Mouse (Mus musculus) hindbrain, embryonic 10.5 days (tissue): ENCODE data around the gene Polr1d. TPM values are rescaled to one million over a fixed set of nuclear protein-coding genes. Genes with fewer than 3 reads are reported as not detected.
A peak's percentile ranks its signal among the peaks of the same experiment; 100 is the strongest.

Experiments used
- DNase-seq: peaks from one replicate; pipeline ENCODE4 v3.0.0-alpha.2; 2017; ENCODE audit warnings: low spot score
- H3K27ac ChIP-seq: fragments of 300-500 bp; sonication (generic); 2 replicates; pipeline ENCODE4 v1.5.1; 2016; ENCODE audit warnings: mild to moderate bottlenecking, moderate library complexity
- H3K27me3 ChIP-seq: fragments of 300-500 bp; sonication (generic); 2 replicates; pipeline ENCODE4 v1.6.1; 2016; ENCODE audit warnings: mild to moderate bottlenecking; ENCODE audit not compliant: poor library complexity, insufficient read depth, severe bottlenecking
- H3K36me3 ChIP-seq: fragments of 300-500 bp; sonication (generic); 2 replicates; pipeline ENCODE4 v1.6.1; 2016; ENCODE audit warnings: mild to moderate bottlenecking, moderate library complexity
- H3K4me1 ChIP-seq: fragments of 300-500 bp; sonication (generic); replicated peaks from 2 replicates; pipeline ENCODE4 v1.6.1; 2016; ENCODE audit warnings: mild to moderate bottlenecking
- H3K4me3 ChIP-seq: fragments of 300-500 bp; sonication (generic); 2 replicates; pipeline ENCODE4 v1.5.1; 2016; ENCODE audit warnings: mild to moderate bottlenecking, moderate library complexity
- H3K9me3 ChIP-seq: fragments of 300-500 bp; sonication (generic); 2 replicates; pipeline ENCODE4 v1.6.1; 2016; ENCODE audit warnings: mild to moderate bottlenecking, moderate library complexity
- WGBS: fragments of 180-500 bp; shearing (Covaris S2); methylation state at CpG from one replicate; pipeline ENCODE4 v1.1.7; 2016; 5-methylcytosine and 5-hydroxymethylcytosine counted together
- polyA plus RNA-seq: library from polyadenylated mRNA; unstranded; fragments of >200 nt; fragmentation: Nextera tagmentation; extraction: Ambion mirVana; gene quantifications from 2 replicates; pipeline ENCODE4 v1.2.1, GENCODE M21; 2016

Gene Polr1d
- polyA plus RNA-seq, 1 experiment from 2014 or later = 124 TPM

DNA sequence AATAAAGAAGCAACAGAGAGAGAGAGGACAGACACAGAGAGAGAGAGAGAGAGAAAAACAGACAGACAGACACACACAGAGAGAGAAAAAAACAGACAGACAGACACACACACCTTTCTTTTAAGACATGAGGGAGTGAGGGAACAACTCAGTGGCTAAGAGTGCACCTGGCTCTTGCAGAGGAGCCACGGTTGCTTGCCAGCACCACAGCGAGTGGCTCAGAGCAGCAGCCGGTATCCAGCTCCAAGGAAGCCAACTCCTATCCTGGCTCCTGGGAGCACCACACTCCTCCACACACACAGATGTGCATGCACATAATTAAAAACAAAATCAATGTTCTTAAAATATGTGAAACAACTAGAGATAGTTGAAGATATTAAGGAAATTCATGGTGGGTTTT, 30.4 kb downstream of the Polr1d start:
- H3K27me3 ChIP-seq = no peaks in the 10 kb centered on the region
- no peak for DNase-seq
- 91% methylated on average over 3 of the region's 3 CpGs for WGBS
- 0 out of 2 replicates have a peak, but pooled peaks cover 4% of the 10 kb centered on the region for H3K9me3 ChIP-seq
- no peak overlapping the region for H3K4me3 ChIP-seq
- 0 out of 2 replicates have a peak, but pooled peaks cover 8% of the 10 kb centered on the region for H3K4me1 ChIP-seq
- peaks cover 93% of the 10 kb centered on the region for H3K36me3 ChIP-seq
- H3K27ac ChIP-seq = no peak overlapping the region

DNA sequence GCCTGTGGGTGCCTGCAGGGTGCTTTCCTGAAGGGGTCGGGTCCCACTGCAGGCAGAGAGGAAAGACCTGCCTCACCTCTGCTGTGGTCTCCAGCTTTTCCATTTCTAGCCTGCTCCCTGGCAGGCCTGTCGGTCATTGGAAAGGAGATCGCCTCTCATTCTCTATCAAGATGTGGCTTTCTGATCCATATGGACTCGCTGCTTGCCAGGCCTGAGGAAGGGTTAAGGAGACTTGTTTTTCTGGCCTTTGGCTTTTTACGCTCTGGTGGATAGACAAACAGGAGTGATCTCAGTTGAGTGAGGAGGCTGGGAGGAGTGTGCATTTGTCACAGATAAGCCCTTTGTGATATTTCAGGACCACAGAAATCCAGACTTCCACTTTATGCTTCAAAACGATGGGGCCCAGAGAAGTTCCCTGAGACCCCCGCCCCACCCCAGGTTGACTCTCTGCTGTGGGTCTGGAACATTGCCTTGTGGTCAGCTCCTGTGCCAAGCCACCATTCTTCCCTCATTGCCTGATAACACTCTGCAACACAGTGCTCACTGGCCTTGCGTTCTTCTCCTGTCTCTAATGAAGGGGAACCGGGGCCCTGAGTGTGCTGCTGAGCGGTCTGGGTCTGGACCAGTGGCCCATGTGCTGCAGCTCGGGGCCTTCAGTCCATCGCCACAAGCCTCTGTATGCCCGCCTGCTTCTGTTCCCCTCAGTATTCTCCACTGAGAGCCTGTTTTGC, 32.2 kb downstream of the Polr1d start:
- no peak overlapping the region for H3K4me3 ChIP-seq
- no peaks in the 10 kb centered on the region for H3K27me3 ChIP-seq
- no peak overlapping the region for H3K27ac ChIP-seq
- peaks cover 91% of the 10 kb centered on the region for H3K36me3 ChIP-seq
- WGBS = 86% methylated on average over 13 of the region's 13 CpGs
- DNase-seq = no peak
- 0 out of 2 replicates have a peak, but pooled peaks cover 4% of the 10 kb centered on the region for H3K4me1 ChIP-seq
- H3K9me3 ChIP-seq = peaks cover 5% of the 10 kb centered on the region; the same call in 1 of the 2 replicates

GRCm38 (mm10) chr5:147114738-147115137, 37.9 kb downstream of the Polr1d start:
- DNase-seq = no peak
- Histone ChIP-seq H3K4me3 (no peak overlapping the region), H3K4me1 (no peaks in the 10 kb centered on the region), H3K9me3 (peaks cover 8% of the 10 kb centered on the region), H3K27ac (no peak overlapping the region), H3K27me3 (no peaks in the 10 kb centered on the region), H3K36me3 (peaks cover 37% of the 10 kb centered on the region)
- 77% methylated on average over 7 of the region's 7 CpGs for WGBS

- no peak for DNase-seq
- Histone ChIP-seq H3K9me3 (peaks cover 9% of the 10 kb centered on the region), H3K4me3 (no peak overlapping the region), H3K4me1 (no peaks in the 10 kb centered on the region), H3K36me3 (peaks cover 29% of the 10 kb centered on the region), H3K27ac (no peak overlapping the region), H3K27me3 (no peaks in the 10 kb centered on the region)
- 94% methylated on average over 4 of the region's 4 CpGs for WGBS
Observed at GRCm38 (mm10) chr5:147115631-147116030, 38.8 kb downstream of the Polr1d start.

GRCm38 (mm10) chr5:147117027-147117426, 40.2 kb downstream of the Polr1d start:
- H3K36me3 ChIP-seq = peaks cover 19% of the 10 kb centered on the region
- H3K27ac ChIP-seq = peak overlapping the region; percentile 47; the same call in 1 of the 2 replicates
- H3K9me3 ChIP-seq = peaks cover 16% of the 10 kb centered on the region
- WGBS = 23% methylated on average over 6 of the region's 6 CpGs
- no peaks in the 10 kb centered on the region for H3K27me3 ChIP-seq
- no peaks in the 10 kb centered on the region for H3K4me1 ChIP-seq
- H3K4me3 ChIP-seq = no peak overlapping the region
- DNase-seq = no peak

DNA sequence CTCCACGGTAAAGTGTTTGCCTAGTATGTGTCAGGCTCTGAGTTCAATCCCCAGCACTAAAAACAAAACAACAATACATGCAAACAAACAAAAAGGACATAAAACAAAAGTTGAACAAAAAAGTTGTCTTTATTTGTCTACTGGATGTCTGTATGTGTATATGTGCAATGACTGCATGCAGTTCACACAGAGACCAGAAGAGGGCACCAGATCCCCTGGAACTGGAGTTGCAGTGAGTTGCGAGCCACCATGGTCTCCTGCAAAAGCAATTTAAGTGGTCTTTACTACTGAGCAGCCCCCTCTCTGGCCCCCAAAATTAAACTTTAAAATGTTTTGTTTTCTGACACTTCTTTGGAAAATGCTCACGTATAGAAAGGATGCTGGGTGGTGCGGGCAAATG, 44.3 kb downstream of the Polr1d start:
- Histone ChIP-seq H3K27me3 (peaks cover 26% of the 10 kb centered on the region), H3K9me3 (peaks cover 9% of the 10 kb centered on the region), H3K4me1 (peaks cover 8% of the 10 kb centered on the region), H3K36me3 (no peaks in the 10 kb centered on the region), H3K27ac (no peak overlapping the region), H3K4me3 (no peak overlapping the region)
- DNase-seq = peak; percentile 14
- WGBS = 90% methylated on average over 4 of the region's 4 CpGs

- Histone ChIP-seq H3K4me1 (peaks cover 8% of the 10 kb centered on the region), H3K27ac (no peak overlapping the region), H3K36me3 (no peaks in the 10 kb centered on the region), H3K27me3 (peaks cover 30% of the 10 kb centered on the region), H3K4me3 (no peak overlapping the region), H3K9me3 (peaks cover 17% of the 10 kb centered on the region)
- DNase-seq = no peak
- WGBS = 68% methylated on average over 9 of the region's 9 CpGs
Observed at GRCm38 (mm10) chr5:147124794-147125193, 47.9 kb downstream of the Polr1d start.

- no peaks in the 10 kb centered on the region for H3K36me3 ChIP-seq
- 90% methylated on average over 13 of the region's 13 CpGs for WGBS
- peaks cover 33% of the 10 kb centered on the region for H3K27me3 ChIP-seq
- H3K9me3 ChIP-seq = peaks cover 16% of the 10 kb centered on the region
- H3K4me1 ChIP-seq = peaks cover 8% of the 10 kb centered on the region
- no peak for DNase-seq
- no peak overlapping the region for H3K27ac ChIP-seq
- H3K4me3 ChIP-seq = no peak overlapping the region
Observed at GRCm38 (mm10) chr5:147125542-147126185, 48.8 kb downstream of the Polr1d start.

DNA sequence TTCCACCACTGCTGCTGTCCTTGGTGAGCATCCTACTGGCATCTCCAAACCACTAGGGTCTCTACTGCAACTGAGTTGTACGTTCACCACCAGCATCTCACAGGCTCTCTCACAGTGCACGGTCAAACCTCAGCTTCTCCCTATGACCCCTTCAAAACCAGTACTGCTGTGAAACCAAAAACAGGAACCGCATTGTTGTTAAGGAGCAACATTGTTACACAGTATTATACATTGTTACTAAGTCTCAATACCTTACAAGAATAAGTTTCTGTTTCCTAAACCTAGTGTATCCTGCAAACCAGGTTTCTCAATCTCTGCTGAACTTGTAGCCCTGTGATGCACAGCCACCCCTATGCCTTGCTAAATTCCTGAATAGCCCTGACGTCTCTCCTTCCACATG, 51.0 kb downstream of the Polr1d start:
- H3K36me3 ChIP-seq = no peaks in the 10 kb centered on the region
- 89% methylated on average over 4 of the region's 4 CpGs for WGBS
- peaks cover 8% of the 10 kb centered on the region for H3K9me3 ChIP-seq
- no peak overlapping the region for H3K4me3 ChIP-seq
- DNase-seq = no peak
- peaks cover 8% of the 10 kb centered on the region for H3K4me1 ChIP-seq
- no peak overlapping the region for H3K27ac ChIP-seq
- peaks cover 49% of the 10 kb centered on the region for H3K27me3 ChIP-seq

GRCm38 (mm10) chr5:147129484-147129883, 52.6 kb downstream of the Polr1d start:
- peaks cover 45% of the 10 kb centered on the region for H3K27me3 ChIP-seq
- no peaks in the 10 kb centered on the region for H3K36me3 ChIP-seq
- 77% methylated on average over 2 of the region's 2 CpGs for WGBS
- DNase-seq = no peak
- no peak overlapping the region for H3K4me3 ChIP-seq
- no peak overlapping the region for H3K27ac ChIP-seq
- peaks cover 11% of the 10 kb centered on the region for H3K9me3 ChIP-seq
- H3K4me1 ChIP-seq = peaks cover 17% of the 10 kb centered on the region

DNA sequence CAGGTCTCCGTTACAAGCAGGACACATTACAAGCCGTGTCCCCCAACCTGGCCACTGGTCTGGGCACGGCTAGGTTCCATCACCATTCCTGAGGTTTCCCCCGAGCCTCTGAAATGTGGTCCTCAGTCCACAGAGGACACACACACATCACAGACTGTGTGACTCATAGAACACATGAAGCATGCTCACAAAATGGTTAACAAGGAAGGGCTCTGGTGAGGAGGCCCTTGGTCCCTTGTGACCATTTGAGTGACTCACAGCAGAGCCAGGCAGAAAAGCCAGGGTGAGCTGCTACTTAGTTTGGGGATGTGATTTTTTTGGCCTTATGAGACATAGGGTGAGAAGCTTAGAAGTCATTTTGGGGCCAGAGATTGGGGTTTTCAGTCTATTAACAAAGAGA, 55.1 kb downstream of the Polr1d start:
- H3K27ac ChIP-seq = no peak overlapping the region
- no peak overlapping the region for H3K4me3 ChIP-seq
- H3K36me3 ChIP-seq = no peaks in the 10 kb centered on the region
- WGBS = 88% methylated on average over 4 of the region's 4 CpGs
- no peak for DNase-seq
- peaks cover 35% of the 10 kb centered on the region for H3K4me1 ChIP-seq
- peaks cover 3% of the 10 kb centered on the region for H3K9me3 ChIP-seq
- H3K27me3 ChIP-seq = peaks cover 64% of the 10 kb centered on the region

- Histone ChIP-seq H3K9me3 (peaks cover 3% of the 10 kb centered on the region; the same call in 1 of the 2 replicates), H3K27ac (peak overlapping the region; percentile 62), H3K4me1 (peaks cover 35% of the 10 kb centered on the region), H3K27me3 (peaks cover 77% of the 10 kb centered on the region), H3K4me3 (peak overlapping the region; percentile 27), H3K36me3 (no peaks in the 10 kb centered on the region)
- DNase-seq = peak; percentile 20
- WGBS = 10% methylated on average over 17 of the region's 17 CpGs
Observed at GRCm38 (mm10) chr5:147133662-147134061, 56.8 kb downstream of the Polr1d start.
